Mouse (Mus musculus) embryo, embryonic 10.5 days (tissue): Measurements from ENCODE around the gene Poc1b.

Source experiments
- DNase-seq: peaks from one replicate; pipeline ENCODE4 v3.0.0-alpha.2; 2015; ENCODE audit warnings: low spot score

Gene Poc1b

GRCm38 (mm10) chr10:99226782-99227181, 119.9 kb downstream of the Poc1b start:
- DNase-seq, result no peak

- DNase-seq, result peak; percentile 43
Observed at GRCm38 (mm10) chr10:99227968-99228864, 121.4 kb downstream of the Poc1b start.

- peak; percentile 84 for DNase-seq
Observed at GRCm38 (mm10) chr10:99229031-99229684, 122.3 kb downstream of the Poc1b start.

- DNase-seq, result peak; percentile 45
Observed at GRCm38 (mm10) chr10:99232518-99233227, 125.8 kb downstream of the Poc1b start.

GRCm38 (mm10) chr10:99234336-99234735, 127.5 kb downstream of the Poc1b start:
- DNase-seq, result no peak

GRCm38 (mm10) chr10:99235081-99235480, 128.2 kb downstream of the Poc1b start:
- DNase-seq, result no peak

- no peak for DNase-seq
Observed at GRCm38 (mm10) chr10:99237205-99237832, 130.5 kb downstream of the Poc1b start.

- no peak for DNase-seq
Observed at GRCm38 (mm10) chr10:99238537-99238936, 131.7 kb downstream of the Poc1b start.

GRCm38 (mm10) chr10:99241284-99241828, 134.5 kb downstream of the Poc1b start:
- no peak for DNase-seq

- peak; percentile 35 for DNase-seq
Observed at GRCm38 (mm10) chr10:99241829-99242711, 135.2 kb downstream of the Poc1b start.

- no peak for DNase-seq
Observed at GRCm38 (mm10) chr10:99242721-99243120, 135.9 kb downstream of the Poc1b start.

- no peak for DNase-seq
Observed at GRCm38 (mm10) chr10:99243907-99244489, 137.2 kb downstream of the Poc1b start.

GRCm38 (mm10) chr10:99244655-99245260, 137.9 kb downstream of the Poc1b start:
- DNase-seq, result no peak

GRCm38 (mm10) chr10:99246797-99247508, 140.1 kb downstream of the Poc1b start:
- DNase-seq, result no peak
